Mouse (Mus musculus): Measurements from ENCODE around the gene Thada. TPM values are rescaled to one million over a fixed set of nuclear protein-coding genes. Genes with fewer than 3 reads are reported as not detected.

The Thada gene
- total RNA-seq, 2 experiments from 2014 or later, result 5.3 to 6.1 TPM

GRCm38 (mm10) chr17:84148499-84149484, 317.2 kb downstream of the Thada start:
- DNase-seq (ENCODE audit: low spot score), result peak; percentile 90

- no peak for DNase-seq (ENCODE audit: low spot score)
These were observed 318.6 kb downstream of the Thada start for GRCm38 (mm10) chr17:84147183-84148108.

GRCm38 (mm10) chr17:84146458-84147182, 319.4 kb downstream of the Thada start:
- DNase-seq (ENCODE audit: low spot score), result no peak

GRCm38 (mm10) chr17:84145826-84146287, 320.1 kb downstream of the Thada start:
- no peak for DNase-seq (ENCODE audit: low spot score)

- no peak for DNase-seq (ENCODE audit: low spot score)
These were observed 321.0 kb downstream of the Thada start for GRCm38 (mm10) chr17:84144762-84145599.

- no peak for DNase-seq (ENCODE audit: low spot score)
These were observed 321.9 kb downstream of the Thada start for GRCm38 (mm10) chr17:84144130-84144529.

GRCm38 (mm10) chr17:84143219-84143844, 322.7 kb downstream of the Thada start:
- DNase-seq (ENCODE audit: low spot score), result no peak

GRCm38 (mm10) chr17:84141691-84142090, 324.3 kb downstream of the Thada start:
- no peak for DNase-seq (ENCODE audit: low spot score)

- DNase-seq (ENCODE audit: low spot score), result no peak
These were observed 325.0 kb downstream of the Thada start for GRCm38 (mm10) chr17:84140822-84141507.

Other genes starting within 250 kb of the Thada start
- gene Plekhh2, start 45.7 kb upstream of the Thada start, total RNA-seq (2021), result 1 to 10 TPM in 1 of 2 experiments, under 1 TPM in 1; 0.71 to 1.1 TPM
- gene Dync2li1, start 160.3 kb upstream of the Thada start, total RNA-seq (2021), result 1 to 10 TPM; 2.5 to 3.6 TPM
- not detected for gene Abcg8, start 210.1 kb upstream of the Thada start, total RNA-seq (2021)
- gene Abcg5, start 216.8 kb upstream of the Thada start, total RNA-seq (2021), result not detected